ENCODE assay signal across 19 mouse cellular contexts in the genomic region with DNA sequence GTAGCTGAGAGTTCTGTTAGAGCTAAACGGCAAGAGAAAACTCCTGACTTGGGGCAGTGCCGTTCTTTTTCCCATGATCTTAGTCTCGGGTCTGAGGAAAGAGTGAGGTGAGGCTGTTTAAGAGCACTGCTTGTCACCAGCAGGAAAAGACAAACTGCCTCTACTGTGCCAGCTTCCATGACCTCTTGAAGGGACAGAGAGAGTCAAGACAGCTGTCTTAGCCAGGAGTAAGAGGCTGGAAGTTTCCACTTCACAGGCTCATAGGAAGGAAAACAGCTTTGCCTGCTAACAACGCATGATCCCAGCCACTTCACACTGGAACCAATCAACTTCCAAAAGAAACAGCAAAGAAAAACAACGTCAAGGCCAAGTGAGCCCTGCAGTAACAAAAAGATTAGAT. TPM values are rescaled to one million over a fixed set of nuclear protein-coding genes. Genes with fewer than 3 reads are reported as not detected.
A peak's percentile ranks its signal among the peaks of the same experiment; 100 is the strongest.
DNase-seq lines count a peak whose midpoint lies in the region; ATAC-seq lines count a peak whose summit lies in the region.
"Had no signal": no experiment of that assay in that cellular context is flagged by ENCODE, and none has a peak within 500 bp of the region (broad histone marks: within the 10 kb centered on the region; RNA-seq: fewer than 3 reads in every experiment).

No protein-coding gene starts in this region.

- peak overlapping the region; percentile 20; the same call in 1 of the 2 replicates for H3K27ac ChIP-seq in heart, embryonic 16.5 days (ENCODE audit: low read length)
- no peak overlapping the region for H3K27ac ChIP-seq in limb, embryonic 13.5 days
- no peak overlapping the region for H3K27ac ChIP-seq in limb, embryonic 10.5 days
- H3K27ac ChIP-seq: layer of hippocampus, adult 2 months; liver, embryonic 14.5 days; macrophage; midbrain, embryonic 12.5 days; stomach, embryonic 15.5 days had no signal

- H3K9ac ChIP-seq in heart, embryonic 16.5 days (ENCODE audit: low read length) = no peak overlapping the region
- H3K9ac ChIP-seq in limb, embryonic 13.5 days = 0 out of 2 replicates have a peak overlapping the region, but pooled peaks have one; percentile 35
- H3K9ac ChIP-seq: liver, embryonic 14.5 days; midbrain, embryonic 12.5 days; stomach, embryonic 15.5 days had no signal

- H3K27me3 ChIP-seq in heart, embryonic 16.5 days (ENCODE audit: control insufficient read depth, insufficient read depth, low read length) = no peaks in the 10 kb centered on the region
- no peaks in the 10 kb centered on the region for H3K27me3 ChIP-seq in limb, embryonic 13.5 days
- H3K27me3 ChIP-seq in limb, embryonic 10.5 days (ENCODE audit: low read depth, poor library complexity, severe bottlenecking) = no peaks in the 10 kb centered on the region
- H3K27me3 ChIP-seq: midbrain, embryonic 12.5 days; Patski; stomach, embryonic 15.5 days had no signal

- DNase-seq in cerebellum, postnatal 10 days = peak; percentile 5 to 9
- no peak for DNase-seq in cerebellum, postnatal 36 days
- no peak for DNase-seq in heart, adult 9 months (ENCODE audit: low spot score in 2 of 2)
- no peak for DNase-seq in limb, embryonic 10.5 days (ENCODE audit: low spot score)
- peak; percentile 32 for DNase-seq in skeletal muscle tissue, adult 2 months (ENCODE audit: low read depth, low spot score)
- DNase-seq: B cell, adult 2 months; heart, postnatal 4 days; spleen, adult 18-20 months; thymus, postnatal 36 days had no signal

- H3K4me1 ChIP-seq in heart, embryonic 16.5 days (ENCODE audit: control insufficient read depth, insufficient read depth, low read length) = peaks cover 27% of the 10 kb centered on the region
- H3K4me1 ChIP-seq in limb, embryonic 13.5 days = peaks cover 12% of the 10 kb centered on the region
- H3K4me1 ChIP-seq in limb, embryonic 10.5 days = peaks cover 12% of the 10 kb centered on the region; the same call in 1 of the 2 replicates

- no peak for ATAC-seq in heart, embryonic 16.5 days (replicated peaks; ENCODE audit: extremely low read depth, insufficient read depth, low FRiP score)
- no peak for ATAC-seq in limb, embryonic 13.5 days (ENCODE audit: low FRiP score, low read depth)
- ATAC-seq: forebrain, embryonic 14.5 days; Patski had no signal

- no peak overlapping the region for H3K4me2 ChIP-seq in heart, embryonic 16.5 days (ENCODE audit: low read depth, low read length)
- H3K4me2 ChIP-seq in limb, embryonic 13.5 days (replicated peaks) = no peak overlapping the region
- H3K4me2 ChIP-seq: midbrain, embryonic 12.5 days; stomach, embryonic 15.5 days had no signal

- H3K4me3 ChIP-seq in heart, embryonic 16.5 days (ENCODE audit: low read length) = no peak overlapping the region
- H3K4me3 ChIP-seq in limb, embryonic 13.5 days = no peak overlapping the region
- H3K4me3 ChIP-seq in limb, embryonic 10.5 days = no peak overlapping the region
- H3K4me3 ChIP-seq: midbrain, embryonic 12.5 days; myocyte; stomach, embryonic 15.5 days had no signal

- H3K36me3 ChIP-seq in heart, embryonic 16.5 days (ENCODE audit: control insufficient read depth, insufficient read depth) = peaks cover 49% of the 10 kb centered on the region
- H3K36me3 ChIP-seq in limb, embryonic 13.5 days = peaks cover 52% of the 10 kb centered on the region
- H3K36me3 ChIP-seq in limb, embryonic 10.5 days = peaks cover 61% of the 10 kb centered on the region

- WGBS in heart, embryonic 16.5 days = 77% methylated on average over 5 of the region's 5 CpGs
- 87% methylated on average over 5 of the region's 5 CpGs for WGBS in limb, embryonic 13.5 days
- WGBS in limb, embryonic 10.5 days = 94% methylated on average over 5 of the region's 5 CpGs

- no peaks in the 10 kb centered on the region for H3K9me3 ChIP-seq in heart, embryonic 16.5 days (replicated peaks; ENCODE audit: control insufficient read depth, low read length)
- no peaks in the 10 kb centered on the region for H3K9me3 ChIP-seq in limb, embryonic 13.5 days
- no peaks in the 10 kb centered on the region for H3K9me3 ChIP-seq in limb, embryonic 10.5 days (replicated peaks)
- H3K9me3 ChIP-seq: midbrain, embryonic 12.5 days; stomach, embryonic 15.5 days had no signal

RNA-seq across cellular contexts. Expression of gene Gabpa, which starts 3.0 kb away (rescaled TPM):
- polyA plus RNA-seq in heart, embryonic 16.5 days (2015; fragmentation: Nextera tagmentation; extraction: Ambion mirVana) = 33.5 and 35.7 TPM in 2 replicates
- polyA plus RNA-seq in limb, embryonic 13.5 days (2015; fragmentation: Nextera tagmentation; extraction: Ambion mirVana) = 30.9 and 33.8 TPM in 2 replicates
- 35.6 and 39.5 TPM in 2 replicates for polyA plus RNA-seq in limb, embryonic 10.5 days (2016; fragmentation: Nextera tagmentation; extraction: Ambion mirVana)

RNA-seq across cellular contexts. Expression of gene Atp5j, which starts 3.7 kb away (rescaled TPM):
- 1,680 and 1,769 TPM in 2 replicates for polyA plus RNA-seq in heart, embryonic 16.5 days (2015; fragmentation: Nextera tagmentation; extraction: Ambion mirVana)
- 898 and 903 TPM in 2 replicates for polyA plus RNA-seq in limb, embryonic 13.5 days (2015; fragmentation: Nextera tagmentation; extraction: Ambion mirVana)
- polyA plus RNA-seq in limb, embryonic 10.5 days (2016; fragmentation: Nextera tagmentation; extraction: Ambion mirVana) = 860 and 883 TPM in 2 replicates

RNA-seq across cellular contexts. Expression of gene Jam2, which starts 57.8 kb away (rescaled TPM):
- polyA plus RNA-seq in heart, embryonic 16.5 days (2015; fragmentation: Nextera tagmentation; extraction: Ambion mirVana) = 8.5 and 9.8 TPM in 2 replicates
- 8.1 and 8.5 TPM in 2 replicates for polyA plus RNA-seq in limb, embryonic 13.5 days (2015; fragmentation: Nextera tagmentation; extraction: Ambion mirVana)
- polyA plus RNA-seq in limb, embryonic 10.5 days (2016; fragmentation: Nextera tagmentation; extraction: Ambion mirVana) = 0.89 and 1.4 TPM in 2 replicates
- polyA plus RNA-seq: macrophage had no signal

Comparison
In these comparisons a context has a peak if more than half of its experiments do, and no peak if none do; other contexts are left out.
1. DNase-seq: peak in cerebellum, postnatal 10 days (2 of 2) and skeletal muscle tissue, adult 2 months (single experiment); none in cerebellum, postnatal 36 days (0 of 2), heart, adult 9 months (0 of 2) and limb, embryonic 10.5 days (single experiment).